Mouse (Mus musculus): ENCODE results near the gene Lsamp. TPM values are rescaled to one million over a fixed set of nuclear protein-coding genes. Genes with fewer than 3 reads are reported as not detected.

Lsamp gene
- not detected for polyA plus RNA-seq (2017; shearing (Covaris generic))

GRCm38 (mm10) chr16:39984205-39984634 is at the start of gene Lsamp:
TSS of gene Lsamp (plus strand) at chr16:39984361.

